Mouse (Mus musculus): Measurements from ENCODE around the gene Klc3. TPM values are rescaled to one million over a fixed set of nuclear protein-coding genes. Genes with fewer than 3 reads are reported as not detected.

Klc3 gene
- total RNA-seq, 1 experiment from 2014 or later: not detected

DNA sequence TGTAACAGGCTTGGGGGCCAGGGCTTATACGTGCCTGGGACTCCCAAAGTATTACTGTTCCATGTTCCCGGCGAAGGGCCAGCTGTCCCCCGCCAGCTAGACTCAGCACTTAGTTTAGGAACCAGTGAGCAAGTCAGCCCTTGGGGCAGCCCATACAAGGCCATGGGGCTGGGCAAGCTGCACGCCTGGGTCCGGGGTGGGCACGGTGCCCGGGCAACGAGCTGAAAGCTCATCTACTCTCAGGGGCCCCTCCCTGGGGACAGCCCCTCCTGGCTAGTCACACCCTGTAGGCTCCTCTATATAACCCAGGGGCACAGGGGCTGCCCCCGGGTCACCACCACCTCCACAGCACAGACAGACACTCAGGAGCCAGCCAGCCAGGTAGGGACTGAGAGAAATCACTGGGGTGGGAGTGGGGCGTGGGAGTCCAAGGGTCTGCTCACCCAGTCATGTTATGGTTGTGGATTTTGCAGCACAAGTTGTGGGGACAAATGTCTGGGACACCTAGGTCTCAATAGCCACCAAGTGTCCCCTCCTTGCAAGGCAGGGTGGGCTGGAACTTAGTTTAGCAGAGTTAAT, 7.0 kb upstream of the Klc3 start:
- ATAC-seq (replicated peaks; ENCODE audit: low read depth, poor library complexity, severe bottlenecking): no peak

DNA sequence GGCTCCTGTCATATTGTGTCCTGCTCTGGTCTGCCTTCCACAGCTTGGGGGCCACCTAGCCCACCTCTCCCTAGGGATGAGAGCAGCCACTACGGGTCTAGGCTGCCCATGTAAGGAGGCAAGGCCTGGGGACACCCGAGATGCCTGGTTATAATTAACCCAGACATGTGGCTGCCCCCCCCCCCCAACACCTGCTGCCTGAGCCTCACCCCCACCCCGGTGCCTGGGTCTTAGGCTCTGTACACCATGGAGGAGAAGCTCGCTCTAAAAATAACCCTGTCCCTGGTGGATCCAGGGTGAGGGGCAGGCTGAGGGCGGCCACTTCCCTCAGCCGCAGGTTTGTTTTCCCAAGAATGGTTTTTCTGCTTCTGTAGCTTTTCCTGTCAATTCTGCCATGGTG, 5.8 kb upstream of the Klc3 start:
- no peak for ATAC-seq (replicated peaks; ENCODE audit: low read depth, poor library complexity, severe bottlenecking)

DNA sequence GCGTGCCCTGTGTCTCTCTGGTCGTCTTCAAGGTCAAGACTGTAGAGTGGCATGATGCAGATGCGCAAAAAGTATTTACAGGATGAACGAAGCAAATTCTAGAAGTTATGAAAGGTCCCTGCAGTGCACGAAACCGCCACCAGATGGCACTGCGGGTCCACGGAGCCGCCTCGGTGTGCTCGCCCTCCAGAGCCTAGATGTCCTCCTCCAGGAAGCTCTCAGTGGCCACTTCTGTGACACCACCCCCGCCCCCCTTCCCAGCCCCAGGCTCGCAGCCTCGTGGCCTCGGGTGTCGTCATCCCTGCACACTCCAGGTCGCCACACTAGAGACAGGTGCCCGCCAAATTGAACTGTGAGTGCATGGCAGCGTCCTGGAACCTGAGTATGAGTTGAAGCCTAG, 1.5 kb upstream of the Klc3 start:
- ATAC-seq (replicated peaks; ENCODE audit: low read depth, poor library complexity, severe bottlenecking): peak; percentile 94

DNA sequence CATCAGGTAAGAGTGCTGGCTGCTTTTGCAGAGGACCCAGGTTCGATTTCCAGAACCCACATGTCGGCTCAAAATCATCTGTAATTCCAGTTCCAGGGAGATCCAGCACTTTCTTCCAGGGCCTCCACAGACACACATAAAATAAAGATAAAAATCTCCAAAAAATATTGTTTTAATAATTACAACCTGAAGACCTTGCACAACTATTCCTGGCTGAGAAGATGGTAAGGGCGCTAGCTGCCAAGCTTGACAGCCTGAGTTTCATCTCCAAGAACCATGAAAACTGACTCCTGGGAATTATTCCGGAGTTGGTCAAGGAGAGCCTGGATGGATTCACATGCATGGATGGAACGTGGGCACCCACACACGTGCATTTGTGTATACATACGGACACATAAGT, 572 bp upstream of the Klc3 start, which contains the start of gene Ckm:
Gene Ckm, plus strand, starts transcription at position 301 of the 400 bp plus-strand sequence.
- no peak for ATAC-seq (replicated peaks; ENCODE audit: low read depth, poor library complexity, severe bottlenecking)

DNA sequence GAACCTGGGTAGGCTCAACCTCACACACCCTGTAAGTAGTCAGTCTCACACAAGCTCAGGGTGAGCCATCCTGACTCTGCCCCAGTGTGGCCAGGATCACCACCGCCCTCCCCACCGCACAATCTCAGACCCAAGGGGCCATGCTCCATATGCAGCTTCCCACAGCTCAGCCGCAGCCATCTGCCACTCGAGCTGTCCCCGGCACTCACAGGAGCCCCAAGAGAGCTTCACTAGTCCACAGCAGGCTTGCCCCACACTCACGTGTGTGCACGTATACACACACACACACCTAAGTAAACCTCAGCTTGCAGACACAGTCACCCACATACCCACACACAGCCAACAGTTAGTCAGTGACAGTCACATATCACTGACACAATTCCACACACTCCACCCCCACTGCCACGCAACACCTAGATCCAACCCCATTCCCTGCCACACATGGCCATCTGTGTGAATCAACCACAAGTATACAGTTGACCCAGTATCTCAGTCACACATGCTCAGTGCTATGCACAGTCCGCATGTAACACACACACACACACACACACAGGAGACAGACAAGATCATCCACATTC, 1.3 kb downstream of the Klc3 start:
- no peak for ATAC-seq (replicated peaks; ENCODE audit: low read depth, poor library complexity, severe bottlenecking)

DNA sequence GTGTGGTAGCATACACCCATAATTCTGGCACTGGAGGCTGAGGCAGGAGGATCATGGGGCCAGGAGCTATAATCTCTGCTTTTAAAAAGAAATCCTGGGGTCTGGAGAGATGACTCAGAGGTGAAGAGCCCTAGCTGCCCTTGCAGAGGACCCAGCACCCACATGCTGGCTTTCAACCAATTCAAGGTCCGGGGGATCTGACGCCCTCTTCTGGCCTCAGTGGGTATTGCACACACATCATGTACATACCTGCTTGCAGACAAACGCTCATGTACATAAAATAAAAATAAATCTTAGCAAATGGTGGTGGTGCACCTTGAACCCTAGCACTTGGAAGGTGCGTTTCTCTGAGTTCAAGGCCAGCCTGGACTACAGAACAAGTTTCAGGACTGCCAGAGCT, 3.0 kb downstream of the Klc3 start:
- ATAC-seq (replicated peaks; ENCODE audit: low read depth, poor library complexity, severe bottlenecking): no peak

DNA sequence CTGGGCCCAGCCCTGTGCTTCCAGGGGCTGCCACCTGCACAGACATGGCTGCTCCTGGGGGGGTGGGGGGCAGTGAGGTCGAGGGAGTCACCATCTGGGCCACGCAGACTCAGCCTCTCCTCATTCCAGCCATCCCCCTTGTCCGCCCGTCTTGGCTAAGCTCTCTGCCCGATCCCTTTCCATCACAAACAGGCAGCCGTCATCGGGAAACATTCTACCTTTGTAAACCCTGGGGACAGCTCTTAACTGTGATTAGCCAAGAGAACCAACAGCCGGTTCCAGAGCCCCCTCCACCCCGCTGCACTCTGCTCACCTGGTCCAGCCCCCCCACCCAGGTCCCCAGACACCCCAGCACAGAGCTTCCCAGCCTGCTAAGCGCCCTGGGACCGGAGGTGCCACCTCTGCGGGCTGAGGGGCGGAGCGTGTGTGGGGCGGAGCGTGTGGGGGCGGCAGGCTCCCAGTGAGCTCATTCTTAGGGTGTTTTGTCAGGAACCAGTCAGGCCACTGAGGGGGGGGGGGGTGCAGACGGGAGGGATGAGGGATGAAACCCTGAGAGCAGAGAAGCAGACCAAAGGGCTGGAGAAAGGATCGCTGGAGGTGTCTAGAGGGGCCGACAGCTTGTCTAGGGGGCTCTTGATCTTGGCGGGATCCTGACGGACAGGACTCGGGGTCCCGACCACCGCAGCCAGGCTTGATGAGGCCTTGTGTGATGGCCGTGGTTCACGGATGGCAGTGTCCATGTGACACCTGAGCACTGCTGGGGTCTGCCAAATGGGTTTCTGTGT, 4.2 kb downstream of the Klc3 start:
- peak; percentile 66 for ATAC-seq (replicated peaks; ENCODE audit: low read depth, poor library complexity, severe bottlenecking)

DNA sequence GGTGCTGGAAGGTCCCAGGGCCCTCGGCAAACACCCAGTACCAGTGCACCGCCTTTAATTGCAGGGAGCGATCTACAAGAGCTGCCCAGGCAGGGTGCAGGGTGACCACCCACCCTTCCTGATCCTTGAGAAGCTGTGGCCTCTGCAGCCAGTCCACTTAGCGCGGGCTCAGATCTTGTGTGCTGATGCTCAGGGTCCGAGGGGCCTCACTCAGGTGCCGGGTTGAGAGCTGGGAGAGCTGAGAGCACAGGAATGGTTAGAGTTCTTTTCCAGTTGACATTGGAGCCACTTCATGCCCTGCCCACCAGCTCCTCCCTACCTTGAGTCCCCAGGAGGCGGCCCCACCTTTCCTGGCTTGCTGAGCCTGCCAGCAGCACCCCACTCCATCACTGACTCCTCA, 9.4 kb downstream of the Klc3 start:
- no peak for ATAC-seq (replicated peaks; ENCODE audit: low read depth, poor library complexity, severe bottlenecking)

DNA sequence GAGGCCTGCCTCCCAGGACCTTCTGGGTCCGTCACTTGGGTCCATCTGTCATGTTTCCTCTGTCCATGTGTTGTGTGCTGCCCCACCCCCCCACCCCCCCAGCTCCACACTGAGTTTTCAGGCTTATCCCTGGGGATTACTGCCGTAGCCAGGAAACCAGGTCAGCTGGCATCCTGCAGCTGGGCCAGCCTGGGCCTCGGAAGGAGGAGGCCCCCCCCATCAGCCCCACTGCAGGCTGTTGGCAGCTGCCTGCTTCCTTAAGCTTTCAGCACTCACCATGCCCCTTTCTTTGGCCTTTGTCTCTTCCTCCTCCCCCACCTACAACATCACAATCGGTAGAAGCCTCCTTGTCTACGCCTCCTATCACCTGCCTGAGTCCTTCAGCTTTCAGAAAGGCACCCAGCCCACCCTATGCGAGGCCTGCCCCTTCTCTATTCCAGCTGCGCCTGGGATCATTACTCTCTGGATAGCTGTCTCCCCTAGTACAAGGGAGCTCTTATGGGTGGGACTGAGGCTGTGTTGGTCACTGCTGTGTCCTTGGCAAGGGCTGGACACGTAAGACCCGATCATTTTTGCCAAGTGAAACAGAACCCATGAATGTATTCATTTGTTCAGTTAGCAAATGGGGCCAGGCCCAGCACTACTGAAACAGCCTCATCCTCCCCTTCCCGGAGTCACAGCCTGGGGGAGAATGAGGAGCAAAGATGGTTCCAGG, 15.0 kb downstream of the Klc3 start:
- ATAC-seq (replicated peaks; ENCODE audit: low read depth, poor library complexity, severe bottlenecking): no peak

DNA sequence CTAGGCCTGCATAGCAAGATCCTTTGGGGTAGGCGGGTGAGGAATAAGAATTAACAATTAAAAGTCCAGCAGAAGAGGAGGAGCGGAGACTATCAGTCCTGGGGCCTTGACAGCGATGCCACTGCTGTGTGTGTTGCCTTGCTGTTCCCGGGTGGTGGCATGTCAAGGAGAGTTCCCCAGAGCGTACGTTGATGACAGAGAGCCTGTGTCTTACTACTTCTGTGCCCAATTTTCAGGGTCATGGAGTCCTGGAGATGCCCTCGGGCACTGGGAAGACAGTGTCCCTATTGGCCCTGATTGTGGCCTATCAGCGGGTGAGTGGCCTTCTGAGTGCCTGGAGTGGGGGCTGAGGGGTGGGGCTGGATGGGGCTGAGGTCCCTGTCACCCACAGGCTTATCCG, 20.2 kb downstream of the Klc3 start:
- no peak for ATAC-seq (replicated peaks; ENCODE audit: low read depth, poor library complexity, severe bottlenecking)

DNA sequence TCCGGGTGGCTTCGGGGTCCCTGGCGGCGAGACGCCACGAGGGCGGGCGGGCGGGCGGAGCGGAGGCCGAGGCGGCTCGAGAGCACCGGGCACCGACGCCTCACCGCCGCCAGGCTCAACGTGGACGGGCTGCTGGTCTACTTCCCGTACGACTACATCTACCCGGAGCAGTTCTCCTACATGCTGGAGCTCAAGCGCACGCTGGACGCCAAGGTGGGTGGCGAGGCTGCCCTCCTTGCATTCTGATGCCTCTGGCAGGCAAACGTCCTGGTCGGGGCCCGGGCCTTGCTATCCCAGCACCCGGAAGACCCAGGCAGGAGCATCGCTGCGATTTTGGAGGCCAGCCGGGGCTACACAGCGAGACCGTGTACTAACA, 21.8 kb downstream of the Klc3 start:
- peak; percentile 40 for ATAC-seq (replicated peaks; ENCODE audit: low read depth, poor library complexity, severe bottlenecking)

DNA sequence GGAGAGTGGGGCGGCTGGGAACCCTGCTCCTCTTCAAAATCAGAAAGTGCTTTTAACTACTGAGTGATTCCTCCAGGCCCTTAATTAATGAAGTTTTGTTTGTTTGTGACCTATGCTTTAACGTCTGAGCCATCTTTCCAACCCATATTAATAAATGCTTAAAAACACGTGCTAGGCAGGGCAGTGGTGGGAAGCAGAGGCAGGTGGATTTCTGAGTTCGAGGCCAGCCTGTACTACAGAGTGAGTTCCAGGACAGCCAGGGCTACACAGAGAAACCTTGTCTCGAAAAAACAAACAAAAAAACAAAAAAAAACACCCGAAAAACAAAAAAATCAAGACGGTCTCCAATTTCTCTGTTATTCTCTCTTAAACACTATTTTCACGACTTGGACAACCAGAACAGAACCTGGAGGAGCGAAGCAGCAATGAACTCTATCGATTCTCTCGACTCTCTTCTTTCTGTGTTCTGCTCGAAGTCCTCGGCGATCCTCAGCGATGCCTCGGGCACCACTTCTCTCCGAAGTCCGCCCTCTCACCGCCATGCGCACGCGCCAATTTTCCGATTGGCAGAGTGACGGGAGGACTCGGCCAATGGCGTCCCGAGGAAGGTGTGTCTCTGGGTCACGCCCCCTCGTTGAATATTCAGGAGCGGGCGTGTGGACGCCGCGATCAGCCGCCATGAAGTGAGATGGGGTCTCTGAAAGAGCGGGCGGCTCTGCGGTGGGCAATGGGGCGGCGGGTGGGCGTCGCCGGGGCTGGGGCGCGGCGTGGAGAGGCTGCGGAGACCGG, 22.3 kb downstream of the Klc3 start, which contains the start of gene Ercc2:
Gene Ercc2, plus strand, starts transcription at position 634 of the 789 bp plus-strand sequence.
- ATAC-seq (replicated peaks; ENCODE audit: low read depth, poor library complexity, severe bottlenecking): peak; percentile 100

DNA sequence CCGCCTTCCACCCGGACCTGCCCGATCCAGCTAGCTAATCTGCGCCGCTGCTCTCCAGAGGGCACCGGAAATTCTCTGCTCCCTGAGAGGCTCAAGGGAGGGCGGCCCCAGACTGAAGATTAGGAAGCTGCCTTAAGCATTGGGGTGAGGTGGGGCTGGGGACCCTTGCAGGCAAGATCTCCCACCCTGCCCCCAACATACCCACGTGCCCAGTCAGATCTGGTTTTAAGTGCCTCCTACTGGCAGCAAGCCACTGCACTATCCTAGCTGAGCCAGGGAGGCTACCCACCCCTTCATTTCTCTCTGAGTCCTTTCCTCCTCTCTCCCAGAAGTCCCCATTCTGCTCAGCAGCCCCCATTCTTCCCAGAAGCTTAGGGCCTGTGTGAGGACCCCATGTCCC, 25.9 kb downstream of the Klc3 start:
- no peak for ATAC-seq (replicated peaks; ENCODE audit: low read depth, poor library complexity, severe bottlenecking)

DNA sequence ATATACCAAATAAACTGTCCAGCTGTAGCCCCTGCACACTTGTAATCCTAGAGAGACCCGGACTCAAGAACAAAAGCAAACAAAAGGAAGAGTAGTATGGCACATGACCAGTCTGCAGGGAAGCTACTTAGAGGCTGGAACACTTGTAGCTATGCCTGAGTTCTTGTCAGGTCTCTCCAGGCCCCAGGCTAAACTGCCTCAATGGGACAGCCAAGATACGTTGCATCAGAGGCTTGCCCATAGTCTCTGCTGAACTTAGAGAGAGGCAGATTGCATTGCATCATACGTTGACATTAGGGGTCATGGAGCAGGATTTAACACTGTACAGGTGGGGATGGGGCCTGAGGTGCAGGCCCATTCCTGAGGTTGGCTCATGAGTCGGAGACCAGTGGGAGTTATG, 27.9 kb downstream of the Klc3 start:
- ATAC-seq (replicated peaks; ENCODE audit: low read depth, poor library complexity, severe bottlenecking): no peak

DNA sequence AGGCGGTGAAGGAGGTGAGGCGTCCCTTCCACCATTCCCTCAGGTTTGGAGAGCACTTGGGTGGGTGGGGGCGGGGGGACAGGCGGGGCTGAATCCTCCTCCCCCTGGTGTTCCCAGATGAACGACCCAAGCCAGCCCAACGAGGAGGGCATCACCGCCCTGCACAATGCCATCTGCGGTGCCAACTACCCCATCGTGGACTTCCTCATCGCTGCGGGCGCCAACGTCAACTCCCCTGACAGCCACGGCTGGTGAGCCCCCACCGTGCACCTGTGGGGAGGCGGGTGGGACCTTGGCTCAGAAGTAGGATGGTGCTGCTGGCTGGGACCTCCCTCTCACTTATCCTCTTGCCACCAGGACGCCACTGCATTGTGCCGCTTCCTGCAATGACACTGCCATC, 28.5 kb downstream of the Klc3 start:
- ATAC-seq (replicated peaks; ENCODE audit: low read depth, poor library complexity, severe bottlenecking): no peak

DNA sequence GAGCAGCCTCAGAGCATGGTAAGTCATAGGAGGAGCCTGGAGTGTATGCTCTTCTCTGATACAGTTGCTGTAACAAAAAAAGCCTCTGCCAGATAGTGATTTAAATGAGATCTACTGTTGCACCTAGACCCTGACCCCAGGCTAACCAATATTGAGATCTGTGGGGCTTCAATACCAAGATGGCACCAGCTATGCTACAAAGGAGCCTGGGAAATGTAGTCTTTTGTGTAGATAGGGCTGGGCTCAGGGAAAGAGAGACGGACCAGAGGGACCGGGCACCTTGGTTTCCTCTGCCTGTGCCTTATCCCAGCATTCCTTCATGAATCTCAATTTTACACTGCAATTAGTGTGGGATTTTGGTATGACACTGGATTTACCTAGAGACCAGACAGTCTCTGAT, 30.5 kb downstream of the Klc3 start:
- no peak for ATAC-seq (replicated peaks; ENCODE audit: low read depth, poor library complexity, severe bottlenecking)

DNA sequence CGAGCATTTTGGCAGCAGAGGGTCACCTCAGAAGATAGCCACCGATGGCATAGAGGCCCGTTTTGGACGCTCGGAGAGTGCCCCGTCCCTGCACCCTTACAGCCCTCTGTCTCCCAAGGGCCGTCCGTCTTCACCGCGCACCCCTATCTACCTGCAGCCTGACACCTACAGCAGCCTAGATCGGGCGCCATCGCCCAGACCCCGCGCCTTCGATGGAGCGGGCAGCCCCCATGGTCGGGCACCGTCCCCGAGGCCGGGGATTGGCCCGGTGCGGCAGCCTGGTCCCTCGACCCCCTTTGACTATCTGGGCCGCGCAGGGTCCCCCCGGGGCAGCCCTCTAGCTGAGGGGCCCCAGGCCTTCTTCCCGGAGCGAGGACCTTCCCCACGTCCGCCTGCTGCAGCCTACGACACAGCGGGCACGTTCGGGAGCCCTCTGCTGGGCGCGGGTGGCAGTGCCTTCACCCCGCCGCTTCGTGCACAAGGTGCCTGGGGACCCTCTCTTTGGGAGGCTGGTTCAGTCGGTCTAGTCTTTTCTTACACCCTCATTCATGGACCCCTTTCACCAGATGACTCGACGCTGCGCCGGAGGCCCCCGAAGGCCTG, 34.0 kb downstream of the Klc3 start:
- ATAC-seq (replicated peaks; ENCODE audit: low read depth, poor library complexity, severe bottlenecking): peak; percentile 96

DNA sequence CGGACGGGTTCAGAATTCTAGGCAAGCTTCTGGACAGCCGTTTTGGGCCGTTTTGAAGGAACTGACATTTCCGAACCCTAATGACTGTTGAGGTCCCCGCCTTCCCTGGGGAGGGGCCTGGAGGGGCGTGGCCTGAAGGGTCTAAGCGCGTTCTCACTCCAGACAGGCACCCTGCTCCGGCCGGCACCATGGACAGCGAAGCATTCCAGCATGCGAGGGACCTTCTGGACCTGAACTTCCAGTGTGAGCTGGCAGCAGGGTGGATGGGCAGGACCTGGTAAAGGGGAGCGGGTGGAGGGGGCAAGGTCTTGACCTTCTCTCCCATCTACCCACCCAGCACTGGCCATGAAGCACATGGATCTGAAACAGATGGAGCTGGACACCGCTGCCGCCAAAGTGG, 35.5 kb downstream of the Klc3 start:
- no peak for ATAC-seq (replicated peaks; ENCODE audit: low read depth, poor library complexity, severe bottlenecking)

DNA sequence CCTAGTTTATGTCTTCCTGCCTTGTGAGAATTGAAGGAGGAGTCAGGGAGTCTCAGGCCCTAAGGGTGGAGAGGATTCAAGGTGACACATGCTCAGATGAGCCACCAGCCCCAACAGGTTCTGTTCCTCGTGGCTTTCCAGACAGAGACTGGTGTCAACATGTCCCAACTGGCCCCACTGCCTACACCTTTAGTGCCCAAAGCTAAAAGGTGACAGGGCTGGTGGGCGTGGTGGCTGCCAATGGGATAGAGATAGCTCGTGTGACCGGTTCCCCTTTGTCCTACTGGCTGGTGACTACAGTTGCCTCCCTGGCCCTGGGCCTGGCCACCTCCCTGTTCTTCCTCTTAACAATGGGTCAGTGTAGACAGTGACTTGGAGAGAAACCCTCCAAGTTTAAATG, 38.5 kb downstream of the Klc3 start:
- no peak for ATAC-seq (replicated peaks; ENCODE audit: low read depth, poor library complexity, severe bottlenecking)

DNA sequence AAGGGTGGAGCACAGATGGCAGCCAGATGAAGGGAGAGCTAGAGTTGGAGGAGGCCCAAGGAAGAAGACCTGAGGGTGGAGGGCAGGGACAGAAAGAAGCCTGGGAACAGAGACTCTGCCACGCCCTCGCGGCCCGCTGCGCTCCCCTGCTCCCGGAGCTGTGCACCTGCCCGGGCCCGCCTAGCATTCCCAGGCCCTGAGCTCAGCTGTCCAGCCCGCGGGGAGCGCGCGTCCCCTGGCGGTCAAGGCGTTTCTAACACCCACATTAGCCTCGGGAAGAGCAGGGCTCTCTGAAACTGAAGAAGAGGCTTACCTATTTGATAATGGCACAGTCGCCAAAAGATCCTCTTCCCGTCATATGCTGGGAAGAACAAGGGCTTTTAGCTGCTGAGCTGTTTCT, 40.0 kb downstream of the Klc3 start:
- no peak for ATAC-seq (replicated peaks; ENCODE audit: low read depth, poor library complexity, severe bottlenecking)
